Mouse (Mus musculus): ENCODE data around the gene Ppp1r14b.

DNA sequence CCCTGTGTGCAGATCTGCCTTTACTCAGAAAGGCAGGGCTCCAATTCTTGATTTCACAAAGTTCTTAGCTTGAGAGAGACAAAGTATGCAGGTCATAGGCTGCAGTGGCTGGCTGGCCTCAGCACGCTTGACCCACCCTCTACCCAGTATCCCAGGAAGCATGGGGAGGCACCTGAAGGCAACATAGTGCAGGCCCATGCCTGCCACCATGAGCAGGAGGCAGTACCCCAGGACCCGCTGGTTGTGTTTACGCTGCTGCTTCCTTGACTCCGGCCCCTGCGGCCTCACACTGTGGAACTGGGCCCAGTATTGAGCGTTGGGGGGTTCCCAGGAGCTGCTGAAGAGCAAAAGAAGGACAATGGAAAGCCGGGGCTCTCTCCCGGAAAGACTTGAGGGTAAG, 14.5 kb downstream of the Ppp1r14b start:
- no peak for TF ChIP-seq CTCF (IDR thresholded peaks at IDR 0.05; ENCODE audit: low read depth)
- TF ChIP-seq EP300 (IDR thresholded peaks at IDR 0.05; ENCODE audit: low read depth), result no peak

Data from heart, postnatal 0 days (tissue).